Mouse (Mus musculus) liver, embryonic 15.5 days (tissue): ENCODE data around the gene Fgfr2. TPM values are rescaled to one million over a fixed set of nuclear protein-coding genes. Genes with fewer than 3 reads are reported as not detected.

Experiments used
- ATAC-seq: fragments of 200-750 bp; cut with Nextera tagmentation; 2 replicates; pipeline ENCODE4 v1.8.0; 2017; ENCODE audit warnings: moderate number of reproducible peaks, mild to moderate bottlenecking, moderate library complexity; ENCODE audit not compliant: insufficient read depth
- H3K27ac ChIP-seq: fragments of 300-500 bp; sonication (generic); replicated peaks from 2 replicates; pipeline ENCODE4 v1.5.1; 2015; ENCODE audit warnings: mild to moderate bottlenecking, inconsistent platforms
- H3K27me3 ChIP-seq: fragments of 300-500 bp; sonication (generic); 2 replicates; pipeline ENCODE4 v1.6.1; 2015; ENCODE audit warnings: mild to moderate bottlenecking, inconsistent platforms
- H3K36me3 ChIP-seq: fragments of 300-500 bp; sonication (generic); replicated peaks from 2 replicates; pipeline ENCODE4 v1.6.1; 2015; ENCODE audit warnings: moderate library complexity, mild to moderate bottlenecking, inconsistent platforms
- H3K4me1 ChIP-seq: fragments of 300-500 bp; sonication (generic); replicated peaks from 2 replicates; pipeline ENCODE4 v1.6.1; 2015; ENCODE audit warnings: inconsistent platforms
- H3K4me2 ChIP-seq: fragments of 300-500 bp; sonication (generic); 2 replicates; pipeline ENCODE4 v1.6.1; 2015; ENCODE audit warnings: moderate library complexity, mild to moderate bottlenecking, inconsistent platforms
- H3K4me3 ChIP-seq: fragments of 300-500 bp; sonication (generic); replicated peaks from 2 replicates; pipeline ENCODE4 v1.5.1; 2015; ENCODE audit warnings: mild to moderate bottlenecking, inconsistent platforms
- H3K9ac ChIP-seq: fragments of 300-500 bp; sonication (generic); 2 replicates; pipeline ENCODE4 v1.6.1; 2015; ENCODE audit warnings: moderate library complexity, mild to moderate bottlenecking, inconsistent platforms
- H3K9me3 ChIP-seq: fragments of 300-500 bp; sonication (generic); replicated peaks from 2 replicates; pipeline ENCODE4 v1.6.1; 2016; ENCODE audit warnings: inconsistent platforms
- WGBS: fragments of 180-500 bp; shearing (Covaris S2); methylation state at CpG from one replicate; pipeline ENCODE4 v1.1.7; 2015; ENCODE audit warnings: mixed read lengths; ENCODE audit not compliant: insufficient replicate concordance; 5-methylcytosine and 5-hydroxymethylcytosine counted together
- polyA plus RNA-seq: library from polyadenylated mRNA; unstranded; fragments of >200 nt; fragmentation: Nextera tagmentation; extraction: Ambion mirVana; gene quantifications from 2 replicates; pipeline ENCODE4 v1.2.1, GENCODE M21; 2015

Gene Fgfr2
- polyA plus RNA-seq, 1 experiment from 2014 or later: 10.5 TPM

- Histone ChIP-seq H3K4me3 (no peak overlapping the region), H3K27ac (no peak overlapping the region), H3K4me2 (no peak overlapping the region), H3K36me3 (no peaks in the 10 kb centered on the region), H3K27me3 (0 out of 2 replicates have a peak, but pooled peaks cover 3% of the 10 kb centered on the region), H3K9me3 (no peaks in the 10 kb centered on the region), H3K9ac (no peak overlapping the region), H3K4me1 (no peaks in the 10 kb centered on the region)
- no peak for ATAC-seq
- WGBS: 52% methylated on average over 4 of the region's 4 CpGs
These were observed 497.0 kb downstream of the Fgfr2 start for GRCm38 (mm10) chr7:132626174-132626573.

DNA sequence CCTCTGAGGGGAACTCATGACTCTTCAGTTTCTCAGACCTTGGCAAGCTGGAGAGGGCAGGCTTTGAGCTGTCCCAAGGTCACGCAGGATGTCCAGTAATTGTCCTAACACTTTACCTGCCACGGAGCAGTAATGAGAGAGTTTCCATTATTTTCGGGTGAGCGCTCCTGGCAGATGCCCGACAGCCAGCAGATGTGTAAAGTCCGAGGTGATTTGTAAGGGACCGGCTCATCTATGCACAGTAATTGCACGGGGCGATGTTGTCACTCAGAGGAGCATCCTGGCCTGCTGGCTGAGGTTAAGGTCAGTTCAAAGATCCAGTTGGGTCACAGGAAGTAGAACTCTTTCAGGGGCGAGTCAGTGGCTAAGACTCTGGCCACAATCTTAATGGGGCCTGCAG, 499.0 kb downstream of the Fgfr2 start:
- no peaks in the 10 kb centered on the region for H3K4me1 ChIP-seq
- no peak overlapping the region for H3K4me2 ChIP-seq
- 74% methylated on average over 10 of the region's 10 CpGs for whole genome bisulfite sequencing
- H3K27ac ChIP-seq: no peak overlapping the region
- H3K36me3 ChIP-seq: no peaks in the 10 kb centered on the region
- no peak overlapping the region for H3K9ac ChIP-seq
- no peak overlapping the region for H3K4me3 ChIP-seq
- 0 out of 2 replicates have a peak, but pooled peaks cover 3% of the 10 kb centered on the region for H3K27me3 ChIP-seq
- no peak for ATAC-seq
- H3K9me3 ChIP-seq: no peaks in the 10 kb centered on the region

DNA sequence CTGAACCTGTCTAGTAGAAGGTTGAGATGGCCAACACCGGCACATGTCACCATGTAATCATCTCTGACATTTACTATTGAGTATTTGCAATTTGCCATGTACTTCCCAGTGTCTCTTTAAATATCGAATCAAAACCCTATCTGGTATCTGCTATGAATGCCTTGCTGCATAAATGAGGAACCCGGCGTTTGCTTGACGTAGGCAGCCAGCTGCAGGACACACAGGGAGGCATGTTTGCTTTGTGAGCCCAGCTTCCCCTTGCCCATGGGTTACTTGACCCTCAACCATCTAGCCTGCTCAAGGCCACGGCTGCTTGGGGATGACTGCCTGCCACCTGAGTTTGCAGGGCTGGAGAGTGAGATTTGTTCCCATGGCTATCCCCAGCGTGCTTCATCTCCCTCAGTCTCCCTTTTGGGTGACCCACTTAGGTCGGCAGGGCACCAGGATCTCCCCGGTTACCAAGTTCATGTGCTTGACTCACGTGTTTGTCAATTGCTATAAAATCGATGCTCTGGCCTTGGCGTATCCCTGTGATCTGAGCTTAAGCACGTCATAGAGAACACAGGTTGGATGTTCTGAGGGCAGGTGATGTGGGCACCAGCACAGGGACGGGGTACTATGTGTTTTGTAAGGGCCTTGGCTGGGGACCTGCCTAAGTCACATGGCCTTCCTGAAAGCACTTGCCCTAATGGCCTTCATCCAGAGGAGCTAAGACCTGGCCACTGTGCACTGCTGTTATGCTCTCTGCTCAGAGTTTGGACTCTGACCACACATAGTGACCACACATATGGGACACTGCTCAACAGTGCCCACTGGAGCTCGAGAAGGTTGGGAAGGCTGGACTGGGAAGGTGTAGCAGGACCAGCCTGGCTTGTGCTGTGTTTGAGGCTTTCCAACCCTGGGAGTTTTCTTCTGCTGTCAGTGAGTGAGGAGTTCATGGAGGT, 502.9 kb downstream of the Fgfr2 start:
- Histone ChIP-seq H3K9ac (no peak overlapping the region), H3K4me2 (no peak overlapping the region), H3K9me3 (no peaks in the 10 kb centered on the region), H3K4me1 (no peaks in the 10 kb centered on the region), H3K36me3 (no peaks in the 10 kb centered on the region), H3K27ac (no peak overlapping the region), H3K27me3 (0 out of 2 replicates have a peak, but pooled peaks cover 3% of the 10 kb centered on the region), H3K4me3 (no peak overlapping the region)
- ATAC-seq: no peak
- WGBS: 68% methylated on average over 15 of the region's 15 CpGs

DNA sequence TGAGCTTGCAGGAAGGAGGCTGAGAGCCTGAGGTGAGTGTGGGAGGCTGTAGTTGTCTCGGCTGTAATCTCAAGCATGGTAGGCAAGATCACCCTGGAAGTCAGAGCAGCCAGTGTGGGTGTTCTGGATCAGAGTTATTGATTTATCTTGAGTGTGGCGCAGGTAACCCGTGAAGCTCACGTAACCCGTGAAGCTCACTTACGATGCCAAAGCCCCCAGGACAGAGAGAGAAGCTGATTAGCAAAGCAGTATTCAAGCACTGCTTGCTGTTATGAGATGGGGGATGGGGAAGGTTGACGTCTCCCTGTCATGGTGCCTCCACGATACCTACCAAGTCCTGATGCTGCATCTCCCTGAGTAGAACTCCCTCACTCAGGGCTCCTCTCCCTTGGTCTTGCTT, 503.6 kb downstream of the Fgfr2 start:
- no peak for ATAC-seq
- H3K4me2 ChIP-seq: no peak overlapping the region
- H3K27me3 ChIP-seq: 0 out of 2 replicates have a peak, but pooled peaks cover 3% of the 10 kb centered on the region
- H3K9ac ChIP-seq: no peak overlapping the region
- no peaks in the 10 kb centered on the region for H3K9me3 ChIP-seq
- no peaks in the 10 kb centered on the region for H3K36me3 ChIP-seq
- WGBS: 77% methylated on average over 8 of the region's 8 CpGs
- no peaks in the 10 kb centered on the region for H3K4me1 ChIP-seq
- no peak overlapping the region for H3K27ac ChIP-seq
- no peak overlapping the region for H3K4me3 ChIP-seq

- H3K9ac ChIP-seq: no peak overlapping the region
- no peaks in the 10 kb centered on the region for H3K4me1 ChIP-seq
- no peak for ATAC-seq
- H3K4me2 ChIP-seq: no peak overlapping the region
- no peaks in the 10 kb centered on the region for H3K9me3 ChIP-seq
- H3K27me3 ChIP-seq: 0 out of 2 replicates have a peak, but pooled peaks cover 2% of the 10 kb centered on the region
- WGBS: 78% methylated on average over 5 of the region's 5 CpGs
- no peak overlapping the region for H3K27ac ChIP-seq
- H3K36me3 ChIP-seq: no peaks in the 10 kb centered on the region
- no peak overlapping the region for H3K4me3 ChIP-seq
These were observed 506.1 kb downstream of the Fgfr2 start for GRCm38 (mm10) chr7:132617021-132617564.

GRCm38 (mm10) chr7:132616391-132616790, 506.8 kb downstream of the Fgfr2 start:
- no peak overlapping the region for H3K4me2 ChIP-seq
- H3K36me3 ChIP-seq: no peaks in the 10 kb centered on the region
- no peaks in the 10 kb centered on the region for H3K27me3 ChIP-seq
- peaks cover 5% of the 10 kb centered on the region; the same call in 1 of the 2 replicates for H3K4me1 ChIP-seq
- no peak overlapping the region for H3K4me3 ChIP-seq
- ATAC-seq: no peak
- WGBS: 59% methylated on average over 6 of the region's 6 CpGs
- H3K9me3 ChIP-seq: no peaks in the 10 kb centered on the region
- no peak overlapping the region for H3K27ac ChIP-seq
- no peak overlapping the region for H3K9ac ChIP-seq

GRCm38 (mm10) chr7:132615346-132615745, 507.8 kb downstream of the Fgfr2 start:
- ATAC-seq: no peak
- no peak overlapping the region for H3K27ac ChIP-seq
- no peak overlapping the region for H3K9ac ChIP-seq
- WGBS: 34% methylated on average over 3 of the region's 3 CpGs
- no peak overlapping the region for H3K4me3 ChIP-seq
- no peaks in the 10 kb centered on the region for H3K27me3 ChIP-seq
- peaks cover 14% of the 10 kb centered on the region for H3K4me1 ChIP-seq
- H3K4me2 ChIP-seq: no peak overlapping the region
- no peaks in the 10 kb centered on the region for H3K36me3 ChIP-seq
- no peaks in the 10 kb centered on the region for H3K9me3 ChIP-seq

GRCm38 (mm10) chr7:132611530-132611929, 511.6 kb downstream of the Fgfr2 start:
- Histone ChIP-seq H3K9me3 (no peaks in the 10 kb centered on the region), H3K27me3 (peaks cover 22% of the 10 kb centered on the region), H3K36me3 (no peaks in the 10 kb centered on the region), H3K4me3 (no peak overlapping the region), H3K27ac (no peak overlapping the region), H3K4me1 (peaks cover 21% of the 10 kb centered on the region), H3K4me2 (no peak overlapping the region), H3K9ac (no peak overlapping the region)
- WGBS: 78% methylated on average over 8 of the region's 8 CpGs
- ATAC-seq: 0 out of 2 replicates have a peak, but pooled peaks have one; percentile 5

DNA sequence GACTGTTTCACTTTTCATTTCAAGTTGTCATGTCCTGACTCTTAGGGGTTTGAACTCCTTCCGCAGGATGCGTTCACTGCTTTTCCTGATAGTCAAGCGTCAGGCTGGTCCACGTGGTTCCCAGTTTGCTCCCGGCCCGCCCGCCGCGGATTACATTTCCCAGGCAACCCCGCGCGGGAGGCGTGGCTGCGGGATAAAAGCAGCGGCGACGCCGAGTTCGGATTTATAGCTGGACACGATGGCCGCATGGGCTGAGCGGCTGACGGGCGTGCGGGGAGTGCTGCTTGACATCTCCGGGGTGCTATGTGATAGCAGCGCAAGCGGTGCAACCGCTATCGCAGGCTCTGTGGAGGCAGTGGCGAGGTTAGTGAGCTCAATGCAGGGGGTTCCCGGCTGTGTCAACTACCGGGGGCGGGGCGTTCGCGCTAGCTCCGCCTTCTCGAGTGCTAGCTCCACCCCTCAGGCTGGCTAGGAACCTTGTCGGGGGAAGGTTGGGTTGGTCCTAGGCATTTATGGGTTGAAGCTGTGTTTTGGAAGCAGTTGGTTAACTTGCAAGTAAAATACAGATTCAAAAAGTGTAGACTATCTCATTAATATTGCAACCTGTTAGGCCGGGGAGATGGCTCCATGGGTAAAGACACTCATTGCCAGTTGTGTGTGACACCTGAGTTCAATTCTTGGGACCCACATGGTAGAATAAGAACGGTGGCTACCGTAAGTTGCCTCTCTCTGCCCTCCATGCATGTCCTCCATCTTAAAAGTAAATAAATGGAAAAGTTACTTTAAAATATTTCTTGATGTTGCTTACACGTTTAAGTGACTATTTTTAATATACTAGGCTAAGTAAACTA, 512.5 kb downstream of the Fgfr2 start, which contains the start of gene Lhpp:
Gene Lhpp (plus strand): TSS at position 171 of the 851 bp plus-strand sequence.
- Histone ChIP-seq H3K36me3 (no peaks in the 10 kb centered on the region), H3K27ac (no peak within 1 kb of the TSS), H3K27me3 (peaks cover 30% of the 10 kb centered on the region), H3K9me3 (no peaks in the 10 kb centered on the region), H3K4me3 (peak within 1 kb of the TSS; percentile 62), H3K4me2 (peak within 1 kb of the TSS; percentile 78), H3K4me1 (peaks cover 21% of the 10 kb centered on the region), H3K9ac (peak within 1 kb of the TSS; percentile 12; the same call in 1 of the 2 replicates)
- WGBS: 6% methylated on average over 44 of the region's 44 CpGs
- ATAC-seq: peak; percentile 84

- Histone ChIP-seq H3K27me3 (peaks cover 50% of the 10 kb centered on the region), H3K27ac (no peak overlapping the region), H3K4me3 (no peak overlapping the region), H3K9me3 (no peaks in the 10 kb centered on the region), H3K36me3 (no peaks in the 10 kb centered on the region), H3K9ac (no peak overlapping the region), H3K4me2 (no peak overlapping the region), H3K4me1 (peaks cover 21% of the 10 kb centered on the region)
- 78% methylated on average over 4 of the region's 4 CpGs for WGBS
- ATAC-seq: no peak
These were observed 514.7 kb downstream of the Fgfr2 start for GRCm38 (mm10) chr7:132608316-132609020.
